Mouse (Mus musculus) gastrocnemius, adult 2 months (tissue): Measurements from ENCODE around the gene Gdf15. TPM values are rescaled to one million over a fixed set of nuclear protein-coding genes. Genes with fewer than 3 reads are reported as not detected.
"Not testable (repeated sequence)": the region's sequence is repeated elsewhere in the genome, so short reads cannot be mapped to it uniquely, and the experiment has no call there.

Experiments
- DNase-seq: peaks from one replicate; pipeline ENCODE4 v3.0.0; 2022
- H3K27ac ChIP-seq: fragments of 200-600 bp; 2 replicates; pipeline ENCODE4 v1.8.1; 2022; ENCODE audit warnings: mild to moderate bottlenecking
- H3K4me3 ChIP-seq: fragments of 200-600 bp; 2 replicates; pipeline ENCODE4 v1.8.1; 2022; ENCODE audit warnings: mild to moderate bottlenecking, moderate library complexity
- CTCF ChIP-seq: fragments of 200-600 bp; IDR thresholded peaks from 2 replicates; pipeline ENCODE4 v1.8.1; 2022; ENCODE audit warnings: antibody characterized with exemption, mild to moderate bottlenecking, moderate library complexity
- intact Hi-C: fragments of 180-260 bp; cut with DNase I; formaldehyde crosslinking; loops from one replicate; pipeline ENCODE4 v1.15.1; 2025
- total RNA-seq, 2 experiments: library from RNA; stranded (reverse); gene quantifications; 2 replicates each; pipeline ENCODE4 v1.2.3; 2021

The Gdf15 gene
- total RNA-seq, 2 experiments from 2014 or later, result 0.28 TPM; not detected in 1

DNA sequence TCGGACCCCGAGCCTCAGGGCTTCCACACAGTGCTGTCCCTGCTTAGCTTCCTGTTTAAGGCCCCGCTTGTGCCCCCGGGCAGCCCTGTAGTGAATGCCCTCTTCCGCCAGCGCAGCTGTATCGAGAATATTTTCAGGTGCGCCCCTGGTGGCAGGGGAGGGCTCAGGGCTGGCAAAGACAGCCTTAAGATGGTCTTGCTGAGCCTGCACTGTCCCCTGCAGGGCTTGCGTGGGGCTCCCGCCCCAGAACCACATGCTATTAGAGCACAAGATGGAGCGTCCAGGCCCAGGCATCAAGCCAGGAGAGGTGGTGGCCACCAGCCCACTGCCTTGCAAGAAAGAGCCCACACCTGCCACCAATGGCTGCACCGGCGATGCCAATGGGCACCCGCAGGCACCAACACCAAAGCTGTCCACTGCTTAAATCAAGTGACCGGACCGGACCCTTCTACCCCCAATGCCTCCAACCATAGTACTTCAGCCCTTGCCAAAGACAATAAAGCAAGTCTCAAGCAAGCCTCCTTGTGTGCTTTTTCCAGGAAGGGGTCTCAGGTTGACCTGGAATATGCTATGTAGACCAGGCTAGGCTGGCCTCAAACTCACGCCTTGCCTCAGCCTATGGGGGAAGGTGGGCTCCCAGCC, 35.4 kb downstream of the Gdf15 start:
- Histone ChIP-seq H3K4me3 (no peak overlapping the region), H3K27ac (no peak overlapping the region)
- TF ChIP-seq CTCF, result no peak
- intact Hi-C loops, result no loop called here
- DNase-seq, result no peak

DNA sequence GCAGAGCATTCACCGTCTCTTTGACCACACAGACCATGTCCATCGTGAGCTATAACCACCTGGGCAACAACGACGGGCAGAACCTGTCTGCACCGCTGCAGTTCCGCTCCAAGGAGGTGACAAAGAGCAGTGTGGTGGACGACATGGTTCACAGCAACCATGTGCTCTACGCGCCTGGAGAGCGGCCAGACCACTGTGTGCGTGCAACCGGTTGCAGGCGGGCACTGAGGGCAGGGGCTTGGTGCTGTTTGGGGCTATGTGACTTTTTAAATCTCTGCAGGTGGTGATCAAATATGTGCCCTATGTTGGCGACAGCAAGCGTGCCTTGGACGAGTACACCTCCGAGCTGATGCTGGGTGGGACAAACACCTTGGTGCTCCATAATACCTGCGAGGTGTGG, 36.0 kb downstream of the Gdf15 start:
- intact Hi-C loops, result no loop called here
- H3K4me3 ChIP-seq, result no peak overlapping the region
- peak; percentile 24 for DNase-seq
- no peak for TF ChIP-seq CTCF
- no peak overlapping the region for H3K27ac ChIP-seq

DNA sequence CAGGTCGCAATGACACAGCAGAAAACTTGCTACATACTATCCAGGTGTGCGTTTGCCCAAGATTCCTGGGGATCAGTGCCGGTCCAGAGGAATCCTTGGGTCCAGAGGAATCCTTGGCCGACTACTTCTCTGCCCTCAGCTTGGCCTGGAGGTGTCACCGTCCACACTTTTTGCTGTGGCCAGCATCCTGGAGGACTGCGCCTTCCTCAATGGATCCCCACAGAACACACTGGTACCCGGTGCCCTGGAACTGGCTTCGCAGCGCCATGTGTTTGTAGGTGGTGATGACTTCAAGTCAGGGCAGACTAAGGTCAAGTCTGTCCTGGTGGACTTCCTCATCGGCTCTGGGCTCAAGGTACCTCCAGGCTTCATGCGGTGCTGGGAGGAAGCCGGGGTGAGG, 36.4 kb downstream of the Gdf15 start:
- no peak overlapping the region for H3K4me3 ChIP-seq
- peak; percentile 14 for DNase-seq
- intact Hi-C loops, result no loop called here
- no peak overlapping the region for H3K27ac ChIP-seq
- TF ChIP-seq CTCF, result no peak

DNA sequence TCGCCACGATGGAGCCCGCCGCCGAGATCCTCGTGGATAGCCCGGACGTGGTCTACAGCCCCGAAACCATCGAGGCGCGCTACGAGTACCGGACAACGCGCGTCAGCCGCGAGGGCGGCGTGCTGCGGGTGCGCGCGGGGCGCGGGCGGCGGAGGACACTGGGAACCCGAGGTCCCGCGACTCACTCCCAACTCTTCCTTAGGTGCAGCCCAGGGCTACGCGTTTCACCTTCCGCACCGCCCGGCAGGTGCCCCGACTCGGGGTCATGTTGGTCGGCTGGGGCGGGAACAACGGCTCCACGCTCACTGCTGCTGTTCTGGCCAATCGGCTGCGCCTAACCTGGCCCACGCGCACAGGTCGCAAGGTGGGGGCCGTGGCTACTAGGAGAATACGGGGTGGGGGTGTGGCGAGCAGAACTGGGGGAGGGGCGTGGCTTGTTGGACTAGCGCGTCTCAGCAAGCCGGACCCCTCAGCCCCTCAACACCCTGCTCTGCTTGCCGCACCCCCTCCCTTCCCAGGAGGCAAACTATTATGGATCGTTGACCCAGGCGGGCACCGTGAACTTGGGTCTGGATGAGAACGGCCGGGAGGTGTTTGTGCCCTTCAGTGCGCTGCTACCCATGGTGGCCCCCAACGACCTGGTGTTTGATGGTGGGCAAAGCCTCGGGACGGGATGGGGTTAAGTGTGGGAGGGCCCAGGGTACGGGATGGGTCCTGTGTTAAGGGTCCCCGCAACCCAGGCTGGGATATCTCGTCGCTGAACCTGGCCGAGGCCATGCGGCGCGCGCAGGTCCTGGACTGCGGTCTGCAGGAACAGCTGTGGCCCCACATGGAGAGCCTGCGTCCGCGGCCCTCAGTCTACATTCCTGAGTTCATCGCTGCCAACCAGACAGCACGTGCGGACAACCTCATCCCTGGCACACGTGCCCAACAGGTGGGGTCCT, 37.4 kb downstream of the Gdf15 start:
- intact Hi-C loops, result no loop called here
- peak overlapping the region; percentile 79 for H3K27ac ChIP-seq
- peak overlapping the region; percentile 77 for H3K4me3 ChIP-seq
- DNase-seq, result peak; percentile 44
- no peak for TF ChIP-seq CTCF

DNA sequence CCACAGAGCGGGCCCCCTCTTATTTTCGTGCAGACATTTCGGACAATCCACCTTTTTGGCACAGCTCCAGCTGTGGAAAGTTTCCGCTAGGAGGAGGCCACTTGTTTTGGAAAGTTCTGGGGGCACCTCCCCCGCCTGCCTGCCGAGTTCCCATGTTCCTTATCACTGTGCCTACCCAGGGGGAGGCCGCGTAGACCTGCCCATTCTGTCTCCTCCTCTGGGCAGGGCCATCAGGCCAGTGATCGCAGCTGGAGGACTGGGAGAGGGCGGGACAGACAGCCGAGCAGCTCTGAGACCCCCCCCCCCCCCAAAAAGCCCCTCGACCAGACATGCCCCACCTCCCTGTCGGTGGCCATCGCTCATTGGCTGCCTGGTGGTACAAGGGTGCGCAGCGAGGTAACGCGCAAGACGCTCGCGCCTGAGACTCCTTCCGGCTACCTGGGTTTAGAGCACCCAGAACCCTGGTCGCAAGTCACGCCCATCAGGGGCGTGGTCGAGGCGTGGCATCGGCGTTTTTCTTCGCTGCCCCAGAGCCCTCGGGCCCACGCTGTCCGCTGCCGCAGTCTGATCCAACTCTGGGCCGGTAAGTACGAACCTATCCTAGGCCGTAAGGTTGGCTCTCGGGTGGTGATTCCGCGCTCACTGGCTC, 38.2 kb downstream of the Gdf15 start, which contains the start of gene Isyna1:
Gene Isyna1, plus strand, starts transcription at position 413 of the 649 bp plus-strand sequence.
- DNase-seq, result peak; percentile 85
- no peak for TF ChIP-seq CTCF
- intact Hi-C loops, result no loop called here
- Histone ChIP-seq H3K27ac (peak within 1 kb of the TSS; percentile 79), H3K4me3 (peak within 1 kb of the TSS; percentile 77)

DNA sequence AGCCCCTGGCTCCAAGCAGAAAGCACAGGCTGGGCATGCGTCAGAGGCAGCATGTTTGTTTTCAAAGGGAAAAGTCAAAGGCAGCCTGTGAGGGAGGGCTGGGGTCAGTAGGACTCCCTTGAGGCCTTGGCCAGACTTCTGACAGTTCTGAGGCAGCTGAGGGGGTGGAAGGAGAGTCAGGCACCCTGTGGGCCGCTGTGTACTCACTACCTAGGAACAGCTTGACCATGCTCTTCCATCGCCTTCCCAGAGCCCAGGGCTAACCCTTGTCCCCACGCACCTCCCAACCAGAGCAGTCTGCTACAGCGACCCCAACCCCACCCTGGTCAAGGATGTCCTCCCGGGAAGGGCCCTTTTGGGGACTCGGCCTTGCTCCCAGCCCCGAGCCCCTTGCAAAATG, 39.1 kb downstream of the Gdf15 start:
- no peak for TF ChIP-seq CTCF
- intact Hi-C loops, result no loop called here
- peak; percentile 40 for DNase-seq
- Histone ChIP-seq H3K4me3 (peak overlapping the region; percentile 77; the same call in 1 of the 2 replicates), H3K27ac (peak overlapping the region; percentile 79)

DNA sequence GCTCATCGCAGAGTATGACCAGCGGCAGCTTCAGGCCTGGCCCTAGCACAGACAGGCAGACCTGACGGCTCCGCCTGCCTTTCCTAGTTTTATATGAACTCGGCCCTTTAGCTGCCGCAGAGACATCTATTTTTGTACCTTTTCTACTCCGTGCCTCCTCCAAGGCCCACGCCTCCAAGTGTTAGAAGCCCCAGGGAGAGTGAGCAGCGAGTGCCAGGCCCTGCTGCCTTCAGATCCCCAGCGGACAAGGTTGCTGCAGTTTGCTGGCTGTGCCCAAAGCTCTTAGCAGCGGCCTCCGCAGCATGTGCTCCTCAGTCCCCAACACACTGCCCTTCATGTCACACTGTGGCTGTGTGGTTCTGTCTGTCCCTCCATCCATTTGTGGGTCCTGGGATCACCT, 40.7 kb downstream of the Gdf15 start:
- Histone ChIP-seq H3K4me3 (no peak overlapping the region), H3K27ac (no peak overlapping the region)
- DNase-seq, result peak; percentile 16
- no peak for TF ChIP-seq CTCF
- intact Hi-C loops, result no loop called here

DNA sequence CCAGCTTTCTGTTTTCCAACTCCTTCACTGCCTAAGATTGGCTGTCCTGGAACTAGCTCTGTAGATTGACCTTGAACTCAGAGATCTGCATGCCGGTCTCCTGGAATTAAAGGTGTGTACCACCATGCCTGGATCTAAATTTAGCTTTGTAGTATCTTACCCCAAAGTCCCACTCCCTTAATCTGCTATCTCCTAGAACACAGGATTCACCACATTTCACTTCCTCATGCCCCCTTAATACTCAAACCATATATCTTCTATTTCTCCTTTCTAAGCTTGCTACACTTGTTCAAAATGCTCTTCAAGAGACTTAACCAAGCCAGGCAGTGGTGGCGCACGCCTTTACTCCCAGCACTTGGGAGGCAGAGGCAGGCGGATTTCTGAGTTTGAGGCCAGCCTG, 44.3 kb downstream of the Gdf15 start:
- intact Hi-C loops, result loop anchor here (5.0 kb wide), 2 partner anchors 36 to 66 kb away; no protein-coding TSS in a partner anchor

DNA sequence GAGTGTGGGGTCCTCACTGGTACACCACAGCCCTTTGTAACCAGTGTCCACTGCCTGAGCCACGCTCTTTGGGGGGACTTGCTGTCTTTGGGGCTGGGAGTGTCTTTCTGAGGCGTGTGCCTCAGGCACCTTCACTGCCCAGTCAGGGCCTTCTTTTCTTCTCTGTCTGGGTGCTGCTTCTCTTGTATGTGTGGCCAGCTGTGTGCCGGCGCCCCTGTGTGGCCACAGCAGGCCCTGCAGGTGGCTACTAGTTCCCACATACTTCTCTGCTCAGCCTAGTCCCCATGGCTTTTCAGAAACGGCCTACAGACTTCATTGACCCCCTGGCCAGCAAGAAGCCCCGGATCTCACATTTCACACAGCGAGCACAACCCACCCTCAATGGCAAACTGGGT, 47.0 kb downstream of the Gdf15 start:
- H3K27ac ChIP-seq, result peak overlapping the region; percentile 72
- intact Hi-C loops, result loop anchor here (2.0 to 5.0 kb wide), 3 partner anchors 24 to 63 kb away; no protein-coding TSS in a partner anchor
- DNase-seq, result peak; percentile 80
- H3K4me3 ChIP-seq, result no peak overlapping the region
- TF ChIP-seq CTCF, result peak; percentile 98

More for the DNA sequence above, 44.3 kb downstream of the Gdf15 start:
- H3K4me3 ChIP-seq, H3K27ac ChIP-seq, DNase-seq: not testable (repeated sequence)

DNA sequence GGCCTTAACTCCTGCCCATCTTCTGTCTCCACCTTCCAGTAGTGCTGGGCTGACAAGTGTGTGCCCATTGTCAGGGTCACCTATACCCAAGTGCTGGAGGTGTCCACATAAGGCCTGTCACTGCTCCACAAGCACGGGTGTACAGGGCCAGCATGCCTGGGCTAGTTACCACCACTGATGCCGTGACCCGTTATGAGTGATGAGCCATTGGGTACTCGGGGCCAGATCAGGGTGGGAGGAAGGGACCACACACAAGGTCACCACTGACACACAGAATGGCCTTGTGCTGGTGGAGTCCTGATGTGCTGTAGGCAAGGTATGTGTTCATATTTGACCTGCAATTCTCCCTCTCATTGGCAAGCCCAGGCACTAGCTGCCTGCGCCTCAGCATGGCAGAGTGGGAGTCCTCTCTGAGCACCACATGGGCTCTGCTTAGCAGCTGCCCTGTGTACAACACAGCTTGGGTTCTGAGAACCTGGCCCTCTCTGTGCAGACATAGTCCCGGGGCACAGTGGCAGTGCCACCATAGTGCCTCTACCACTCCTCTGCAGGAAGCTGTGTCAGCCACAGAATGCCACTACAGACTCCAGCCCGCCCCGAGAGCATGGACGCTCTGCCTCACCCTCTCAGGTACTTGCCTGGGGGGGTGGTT, 47.5 kb downstream of the Gdf15 start:
- TF ChIP-seq CTCF, result no peak
- intact Hi-C loops, result loop anchor here (2.0 to 5.0 kb wide), 3 partner anchors 24 to 62 kb away; no protein-coding TSS in a partner anchor
- peak; percentile 24 for DNase-seq
- H3K27ac ChIP-seq, result peak overlapping the region; percentile 72
- no peak overlapping the region for H3K4me3 ChIP-seq

DNA sequence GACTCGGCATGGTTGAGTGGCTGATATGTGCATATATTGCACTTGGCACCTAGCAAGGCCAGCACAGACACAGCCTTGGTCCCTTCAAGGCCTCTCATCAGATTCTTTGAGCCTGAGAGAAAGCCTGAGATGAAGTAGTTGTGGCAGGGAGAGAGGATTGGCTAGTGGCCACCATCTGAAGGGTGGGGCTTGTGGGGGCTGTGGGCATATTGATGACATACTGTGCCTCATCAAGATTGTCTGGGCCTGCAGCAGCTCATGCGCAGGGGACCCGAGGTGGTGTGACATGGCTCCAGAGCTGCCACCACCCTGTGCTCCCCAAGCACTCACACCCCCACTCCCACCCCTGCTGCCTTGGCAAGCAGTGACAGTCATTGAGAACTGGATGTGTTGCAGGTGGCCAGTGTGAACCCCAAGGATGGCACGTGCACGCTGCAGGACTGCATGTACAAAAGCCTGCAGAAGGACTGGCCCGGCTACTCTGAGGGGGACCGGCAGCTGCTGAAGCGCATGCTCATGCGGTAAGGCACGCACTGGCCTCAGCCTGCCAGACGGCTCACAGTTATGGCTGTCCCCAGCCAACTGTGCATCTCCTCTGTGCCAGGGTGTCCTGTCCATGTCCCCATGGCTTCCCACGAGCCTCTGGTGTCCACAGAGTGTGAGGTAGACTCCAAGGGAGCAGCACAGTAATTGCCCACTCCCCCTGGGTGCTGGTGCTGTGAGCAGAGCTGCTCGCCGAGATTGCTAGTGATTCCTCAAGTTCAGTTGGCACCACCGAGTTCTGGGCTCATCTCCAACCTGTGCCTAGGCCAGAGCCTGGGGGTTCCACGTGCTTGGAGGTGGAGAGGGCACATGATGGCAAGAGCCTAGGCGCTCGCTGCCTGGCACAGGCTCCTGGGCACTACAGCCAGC, 48.5 kb downstream of the Gdf15 start:
- Histone ChIP-seq H3K27ac (peak overlapping the region; percentile 72), H3K4me3 (no peak overlapping the region)
- DNase-seq, result peak; percentile 89
- intact Hi-C loops, result loop anchor here (2.0 kb wide), 1 partner anchor 23 kb away; no protein-coding TSS in a partner anchor
- no peak for TF ChIP-seq CTCF

Other genes starting within 250 kb of the Gdf15 start
- gene Crtc1, start 192.9 kb downstream of the Gdf15 start, total RNA-seq, result 1 to 10 TPM; 8.9 to 9.5 TPM
- 1 to 10 TPM; 6.7 to 8.5 TPM for gene Klhl26, start 155.5 kb downstream of the Gdf15 start, total RNA-seq
- gene Tmem59l, start 145.1 kb downstream of the Gdf15 start, total RNA-seq, result not detected
- 1 to 10 TPM; 2.5 to 3.2 TPM for gene Crlf1, start 139.3 kb downstream of the Gdf15 start, total RNA-seq
- 100 to 1,000 TPM; 146 to 148 TPM for gene Rex1bd, start 125.7 kb downstream of the Gdf15 start, total RNA-seq
- gene Uba52, start 121.7 kb downstream of the Gdf15 start, total RNA-seq, result 100 to 1,000 TPM; 777 to 924 TPM
- 100 to 1,000 TPM; 108 to 112 TPM for gene Fkbp8, start 104.7 kb downstream of the Gdf15 start, total RNA-seq
- 10 to 100 TPM; 70.4 to 83.9 TPM for gene Kxd1, start 104.5 kb downstream of the Gdf15 start, total RNA-seq
- gene Ell, start 93.0 kb downstream of the Gdf15 start, total RNA-seq, result 10 to 100 TPM; 11.9 to 14.6 TPM
- gene Isyna1, start 38.1 kb downstream of the Gdf15 start, total RNA-seq, result 1 to 10 TPM; 3.2 to 4.3 TPM
- gene Ssbp4, start 23.6 kb downstream of the Gdf15 start, total RNA-seq, result 10 to 100 TPM in 1 of 2 experiments, 1 to 10 TPM in 1; 9.2 to 14.4 TPM
- under 1 TPM; 0.42 to 0.48 TPM for gene Lrrc25, start 16.3 kb downstream of the Gdf15 start, total RNA-seq
- gene Pgpep1, start 27.9 kb upstream of the Gdf15 start, total RNA-seq, result 10 to 100 TPM in 1 of 2 experiments, 1 to 10 TPM in 1; 9.3 to 22.5 TPM
- gene Lsm4, start 40.8 kb upstream of the Gdf15 start, total RNA-seq, result 10 to 100 TPM; 61.7 to 65.6 TPM
- 10 to 100 TPM; 35.5 to 54.5 TPM for gene Jund, start 66.5 kb upstream of the Gdf15 start, total RNA-seq
- gene Iqcn, start 71.0 kb upstream of the Gdf15 start, total RNA-seq, result not detected
- not detected for gene Gm3336, start 86.1 kb upstream of the Gdf15 start, total RNA-seq
- gene Pde4c, start 91.3 kb upstream of the Gdf15 start, total RNA-seq, result 1 to 10 TPM; 2.4 to 3.0 TPM
- gene Rab3a, start 122.2 kb upstream of the Gdf15 start, total RNA-seq, result 10 to 100 TPM; 31.9 to 39.8 TPM
- 10 to 100 TPM; 21.0 to 22.8 TPM for gene Mpv17l2, start 128.5 kb upstream of the Gdf15 start, total RNA-seq
- 10 to 100 TPM; 13.9 to 16.2 TPM for gene Pik3r2, start 144.3 kb upstream of the Gdf15 start, total RNA-seq
- gene Mast3, start 172.6 kb upstream of the Gdf15 start, total RNA-seq, result 1 to 10 TPM; 2.7 to 3.6 TPM
- gene Il12rb1, start 176.0 kb upstream of the Gdf15 start, total RNA-seq, result not detected
- 100 to 1,000 TPM in 1 of 2 experiments, 10 to 100 TPM in 1; 66.5 to 182 TPM for gene Arrdc2, start 207.3 kb upstream of the Gdf15 start, total RNA-seq
- 10 to 100 TPM; 18.1 to 21.5 TPM for gene Kcnn1, start 230.8 kb upstream of the Gdf15 start, total RNA-seq
- 10 to 100 TPM; 65.6 to 73.1 TPM for gene Ccdc124, start 241.5 kb upstream of the Gdf15 start, total RNA-seq